Mouse (Mus musculus) MEL (cell line): ENCODE results near the gene Ift81.

Experiments
- BHLHE40 ChIP-seq: IDR thresholded peaks from 2 replicates; pipeline ENCODE4 v1.6.1; 2012; ENCODE audit warnings: low read depth, mild to moderate bottlenecking, inconsistent platforms, low read length, improper control_type of control experiment, borderline replicate concordance
- CTCF ChIP-seq, 3 experiments: IDR thresholded peaks in 2 of 3; conservative IDR thresholded peaks in 1 of 3; 2 replicates each; pipeline ENCODE4 v1.5.1; 2011 to 2012; ENCODE audit warnings: low read length in 3 of 3, low read depth in 2 of 3, mild to moderate bottlenecking in 2 of 3, improper control_type of control experiment in 1 of 3, inconsistent platforms in 1 of 3, mixed read lengths in 1 of 3, moderate library complexity in 1 of 3; ENCODE audit not compliant: control insufficient read depth in 1 of 3, insufficient read depth in 1 of 3, poor library complexity in 1 of 3, severe bottlenecking in 1 of 3
- GATA1 ChIP-seq: IDR thresholded peaks from 2 replicates; pipeline ENCODE4 v1.6.1; 2011; ENCODE audit warnings: low read depth, low read length, improper control_type of control experiment
- POLR2A ChIP-seq, 2 experiments: IDR thresholded peaks; 2 replicates each; pipeline ENCODE4 v1.6.1; 2011 to 2012; ENCODE audit warnings: low read length in 2 of 2, mild to moderate bottlenecking in 2 of 2, control low read depth in 1 of 2, improper control_type of control experiment in 1 of 2, low read depth in 1 of 2, moderate library complexity in 1 of 2; ENCODE audit not compliant: control insufficient read depth in 1 of 2, insufficient read depth in 1 of 2, poor library complexity in 1 of 2
- POLR2AphosphoS2 ChIP-seq: IDR thresholded peaks from 2 replicates; pipeline ENCODE4 v1.6.1; 2011; ENCODE audit warnings: low read length, improper control_type of control experiment

- no peak for TF ChIP-seq POLR2A (IDR thresholded peaks at IDR 0.05; ENCODE audit: control insufficient read depth in 1 of 2, insufficient read depth in 1 of 2, low read depth in 1 of 2, low read length in 2 of 2, poor library complexity in 1 of 2)
- no peak for TF ChIP-seq GATA1
- TF ChIP-seq POLR2AphosphoS2: no peak
- no peak for TF ChIP-seq CTCF (IDR thresholded peaks at IDR 0.05 in 2 of 3, conservative IDR thresholded peaks at IDR 0.05 in 1 of 3; ENCODE audit: control insufficient read depth in 1 of 3, insufficient read depth in 1 of 3, low read depth in 2 of 3, low read length in 3 of 3, poor library complexity in 1 of 3, severe bottlenecking in 1 of 3)
- no peak for TF ChIP-seq BHLHE40
These were observed 5.5 kb upstream of the Ift81 start for GRCm38 (mm10) chr5:122619686-122620296.
